Mouse (Mus musculus) neural tube, embryonic 12.5 days (tissue): Measurements from ENCODE around the gene Llgl2. TPM values are rescaled to one million over a fixed set of nuclear protein-coding genes. Genes with fewer than 3 reads are reported as not detected.

Experiments used
- ATAC-seq: fragments of 200-750 bp; cut with Nextera tagmentation; 2 replicates; pipeline ENCODE4 v1.8.0; 2017; ENCODE audit warnings: low read depth, mild to moderate bottlenecking, moderate TSS enrichment, moderate library complexity; ENCODE audit not compliant: low FRiP score
- H3K27ac ChIP-seq: fragments of 300-500 bp; sonication (generic); 2 replicates; pipeline ENCODE4 v1.5.1; 2016
- H3K27me3 ChIP-seq: fragments of 300-500 bp; sonication (generic); replicated peaks from 2 replicates; pipeline ENCODE4 v1.6.1; 2016; ENCODE audit warnings: mild to moderate bottlenecking
- H3K36me3 ChIP-seq: fragments of 300-500 bp; sonication (generic); 2 replicates; pipeline ENCODE4 v1.6.1; 2016; ENCODE audit warnings: mild to moderate bottlenecking
- H3K4me1 ChIP-seq: fragments of 300-500 bp; sonication (generic); 2 replicates; pipeline ENCODE4 v1.6.1; 2016
- H3K4me2 ChIP-seq: fragments of 300-500 bp; sonication (generic); replicated peaks from 2 replicates; pipeline ENCODE4 v1.6.1; 2016; ENCODE audit warnings: mild to moderate bottlenecking
- H3K4me3 ChIP-seq: fragments of 300-500 bp; sonication (generic); 2 replicates; pipeline ENCODE4 v1.5.1; 2016
- H3K9ac ChIP-seq: fragments of 300-500 bp; sonication (generic); 2 replicates; pipeline ENCODE4 v1.6.1; 2016; ENCODE audit warnings: mild to moderate bottlenecking
- H3K9me3 ChIP-seq: fragments of 300-500 bp; sonication (generic); 2 replicates; pipeline ENCODE4 v1.6.1; 2016; ENCODE audit warnings: mild to moderate bottlenecking
- WGBS: fragments of 180-500 bp; shearing (Covaris S2); methylation state at CpG from one replicate; pipeline ENCODE4 v1.1.7; 2016; 5-methylcytosine and 5-hydroxymethylcytosine counted together
- polyA plus RNA-seq: library from polyadenylated mRNA; unstranded; fragments of >200 nt; fragmentation: Nextera tagmentation; extraction: Ambion mirVana; gene quantifications from 2 replicates; pipeline ENCODE4 v1.2.1, GENCODE M21; 2016

Llgl2 gene
- polyA plus RNA-seq, 1 experiment from 2014 or later, result 5.7 TPM

- ATAC-seq, result no peak
- H3K9ac ChIP-seq, result no peak overlapping the region
- peaks cover 2% of the 10 kb centered on the region for H3K36me3 ChIP-seq
- peaks cover 51% of the 10 kb centered on the region for H3K27me3 ChIP-seq
- peaks cover 31% of the 10 kb centered on the region for H3K4me1 ChIP-seq
- H3K9me3 ChIP-seq, result no peaks in the 10 kb centered on the region
- H3K4me3 ChIP-seq, result no peak overlapping the region
- H3K4me2 ChIP-seq, result no peak overlapping the region
- WGBS, result 86% methylated on average over 6 of the region's 6 CpGs
- H3K27ac ChIP-seq, result no peak overlapping the region
Measured at GRCm38 (mm10) chr11:115827624-115828023, 3.8 kb downstream of the Llgl2 start.

DNA sequence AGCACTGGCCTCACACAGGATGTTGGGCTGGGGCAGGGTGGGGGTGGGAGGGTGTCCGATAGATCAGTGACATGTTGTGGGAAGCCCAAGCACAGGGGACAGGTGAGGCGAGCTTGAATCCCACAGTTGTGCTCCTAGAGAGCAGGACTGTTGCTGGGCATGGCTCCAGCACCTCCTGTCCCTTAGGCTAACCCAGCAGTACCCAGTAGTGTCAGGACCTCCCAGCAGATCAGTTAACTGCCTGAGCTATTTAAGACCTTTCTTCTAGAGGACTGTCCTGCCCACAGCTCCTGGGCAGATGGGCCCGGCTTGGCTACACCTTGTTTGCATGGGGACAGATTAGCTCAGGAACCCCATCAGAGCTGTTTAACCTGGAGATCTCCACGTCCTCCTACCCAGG, 5.2 kb downstream of the Llgl2 start:
- ATAC-seq, result no peak
- H3K9me3 ChIP-seq, result no peaks in the 10 kb centered on the region
- H3K9ac ChIP-seq, result no peak overlapping the region
- 53% methylated on average over 4 of the region's 4 CpGs for WGBS
- H3K27ac ChIP-seq, result no peak overlapping the region
- peaks cover 44% of the 10 kb centered on the region for H3K27me3 ChIP-seq
- H3K4me1 ChIP-seq, result peaks cover 37% of the 10 kb centered on the region
- H3K4me3 ChIP-seq, result no peak overlapping the region
- H3K4me2 ChIP-seq, result no peak overlapping the region
- no peaks in the 10 kb centered on the region for H3K36me3 ChIP-seq

DNA sequence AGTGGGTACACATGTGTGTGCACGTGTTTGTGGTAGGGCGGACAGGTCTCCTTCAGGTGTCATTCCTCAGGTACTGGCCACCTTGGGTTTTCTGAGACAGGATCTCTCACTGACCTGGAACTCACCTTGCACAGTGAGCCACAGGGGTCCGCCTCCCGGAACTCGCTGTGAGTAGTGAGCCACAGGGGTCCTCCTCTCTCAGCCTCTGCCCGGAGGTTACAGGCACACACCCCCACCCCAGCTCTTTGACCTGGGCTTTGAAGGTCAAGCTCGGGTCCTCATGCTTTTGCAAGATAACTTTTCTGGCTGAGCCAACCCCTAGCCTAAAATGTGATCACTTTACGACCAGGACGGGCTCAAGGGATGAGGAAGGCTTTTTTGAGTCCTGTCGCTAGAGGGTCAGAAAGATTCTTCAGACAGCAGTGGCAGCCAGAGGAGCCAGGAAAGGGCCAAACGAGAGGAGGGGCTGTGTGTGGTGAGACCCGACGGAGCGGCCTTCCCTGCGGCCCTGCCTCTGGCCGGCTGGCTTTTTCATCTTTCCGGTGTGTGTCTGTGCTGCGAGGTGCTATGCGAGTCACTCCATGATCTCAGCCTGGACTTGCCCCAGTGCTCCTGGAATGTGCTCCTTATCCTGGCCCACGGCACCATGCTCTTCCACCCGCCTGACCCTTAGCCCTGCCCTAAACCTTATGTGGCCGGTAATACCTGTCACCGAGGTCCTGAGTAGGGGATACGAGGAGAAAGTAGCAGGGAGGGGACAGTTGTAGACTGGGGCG, 6.9 kb downstream of the Llgl2 start:
- no peak overlapping the region for H3K4me2 ChIP-seq
- H3K27me3 ChIP-seq, result peaks cover 27% of the 10 kb centered on the region
- H3K4me3 ChIP-seq, result no peak overlapping the region
- H3K27ac ChIP-seq, result no peak overlapping the region
- no peak overlapping the region for H3K9ac ChIP-seq
- ATAC-seq, result no peak
- no peaks in the 10 kb centered on the region for H3K9me3 ChIP-seq
- peaks cover 34% of the 10 kb centered on the region for H3K4me1 ChIP-seq
- WGBS, result 16% methylated on average over 25 of the region's 25 CpGs
- no peaks in the 10 kb centered on the region for H3K36me3 ChIP-seq

DNA sequence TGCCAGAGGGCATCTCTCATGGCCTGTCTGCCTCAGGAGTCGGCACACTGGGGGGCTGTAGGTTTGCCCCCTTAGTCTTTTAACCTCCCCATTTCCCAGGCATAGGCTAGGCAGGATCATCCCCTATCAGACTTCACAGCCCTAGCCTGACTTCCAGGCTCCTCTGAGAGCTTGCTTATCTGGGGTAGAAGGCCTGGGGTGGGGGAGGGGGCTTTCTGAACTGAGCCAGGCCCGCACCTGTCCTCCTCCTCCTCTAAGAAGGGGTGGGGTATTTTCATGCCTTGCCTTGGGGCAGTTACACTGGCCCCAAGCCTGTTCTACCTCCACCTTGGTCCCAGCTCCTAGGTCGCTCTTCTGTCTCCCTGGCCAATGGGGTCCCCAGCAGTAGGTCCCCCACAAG, 7.7 kb downstream of the Llgl2 start:
- Histone ChIP-seq H3K4me3 (no peak overlapping the region), H3K9ac (no peak overlapping the region), H3K4me2 (no peak overlapping the region), H3K4me1 (peaks cover 34% of the 10 kb centered on the region), H3K9me3 (no peaks in the 10 kb centered on the region), H3K27me3 (peaks cover 22% of the 10 kb centered on the region), H3K27ac (no peak overlapping the region), H3K36me3 (no peaks in the 10 kb centered on the region)
- no peak for ATAC-seq
- 41% methylated on average over 3 of the region's 3 CpGs for WGBS

- WGBS, result 49% methylated on average over 6 of the region's 6 CpGs
- H3K27ac ChIP-seq, result no peak overlapping the region
- peaks cover 34% of the 10 kb centered on the region for H3K4me1 ChIP-seq
- no peak overlapping the region for H3K4me3 ChIP-seq
- H3K36me3 ChIP-seq, result no peaks in the 10 kb centered on the region
- H3K4me2 ChIP-seq, result peak overlapping the region; percentile 32; the same call in 1 of the 2 replicates
- no peak overlapping the region for H3K9ac ChIP-seq
- ATAC-seq, result no peak
- no peaks in the 10 kb centered on the region for H3K9me3 ChIP-seq
- peaks cover 22% of the 10 kb centered on the region for H3K27me3 ChIP-seq
Measured at GRCm38 (mm10) chr11:115832064-115832463, 8.2 kb downstream of the Llgl2 start.

GRCm38 (mm10) chr11:115832523-115832922, 8.7 kb downstream of the Llgl2 start:
- Histone ChIP-seq H3K36me3 (no peaks in the 10 kb centered on the region), H3K27ac (no peak overlapping the region), H3K27me3 (peaks cover 22% of the 10 kb centered on the region), H3K4me2 (peak overlapping the region; percentile 32), H3K9me3 (no peaks in the 10 kb centered on the region), H3K9ac (no peak overlapping the region), H3K4me1 (peaks cover 34% of the 10 kb centered on the region), H3K4me3 (no peak overlapping the region)
- 3% methylated on average over 8 of the region's 8 CpGs for WGBS
- no peak for ATAC-seq

GRCm38 (mm10) chr11:115833021-115833513, 9.2 kb downstream of the Llgl2 start:
- Histone ChIP-seq H3K9ac (no peak overlapping the region), H3K27me3 (peaks cover 22% of the 10 kb centered on the region), H3K36me3 (no peaks in the 10 kb centered on the region), H3K9me3 (no peaks in the 10 kb centered on the region), H3K4me3 (no peak overlapping the region), H3K4me2 (peak overlapping the region; percentile 32), H3K27ac (no peak overlapping the region), H3K4me1 (peaks cover 34% of the 10 kb centered on the region)
- no peak for ATAC-seq
- 11% methylated on average over 8 of the region's 8 CpGs for WGBS

GRCm38 (mm10) chr11:115834033-115834432, 10.2 kb downstream of the Llgl2 start:
- H3K36me3 ChIP-seq, result no peaks in the 10 kb centered on the region
- no peaks in the 10 kb centered on the region for H3K9me3 ChIP-seq
- H3K27ac ChIP-seq, result no peak overlapping the region
- no peak overlapping the region for H3K4me3 ChIP-seq
- no peak overlapping the region for H3K9ac ChIP-seq
- WGBS, result 37% methylated on average over 6 of the region's 6 CpGs
- peaks cover 22% of the 10 kb centered on the region for H3K27me3 ChIP-seq
- peaks cover 34% of the 10 kb centered on the region for H3K4me1 ChIP-seq
- no peak for ATAC-seq
- no peak overlapping the region for H3K4me2 ChIP-seq

DNA sequence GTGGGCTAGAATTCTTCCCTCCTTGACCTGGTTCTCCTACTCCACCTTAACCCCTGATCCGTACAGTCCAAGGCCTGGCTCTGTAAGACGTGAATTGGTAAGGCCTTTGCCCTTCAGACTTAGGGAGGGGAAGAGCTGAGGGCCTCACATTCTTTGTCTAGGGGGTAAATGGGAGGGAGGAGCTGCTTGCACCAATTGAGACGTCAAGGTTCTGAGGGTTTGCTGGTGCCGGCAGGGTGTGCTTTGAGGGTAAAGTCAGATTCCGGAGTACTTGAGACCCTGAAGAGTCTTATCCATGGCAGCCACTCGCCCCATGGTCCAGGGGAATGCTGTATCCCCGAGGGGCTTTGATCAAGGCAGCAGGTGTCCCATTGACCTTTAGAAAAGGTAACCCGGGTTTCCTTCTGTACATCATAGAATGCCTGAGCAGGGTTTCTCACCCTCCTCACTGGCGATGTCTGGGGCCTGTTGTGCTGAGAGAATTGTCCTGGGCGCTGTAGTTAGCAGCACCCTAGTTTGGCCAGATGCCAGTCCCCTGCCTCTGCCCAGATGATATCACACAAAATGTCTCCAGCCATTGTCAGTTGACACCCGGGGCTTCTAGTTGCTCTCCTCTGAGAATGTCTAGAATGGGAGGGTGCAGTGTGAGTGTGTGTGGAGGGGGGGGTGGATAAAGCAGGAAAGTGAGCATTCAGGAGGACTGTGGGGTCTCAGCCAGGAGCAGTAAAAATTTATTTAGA, 13.0 kb downstream of the Llgl2 start:
- Histone ChIP-seq H3K4me3 (no peak overlapping the region), H3K4me2 (no peak overlapping the region), H3K36me3 (no peaks in the 10 kb centered on the region), H3K27me3 (peaks cover 5% of the 10 kb centered on the region), H3K9ac (no peak overlapping the region), H3K4me1 (peaks cover 26% of the 10 kb centered on the region), H3K9me3 (no peaks in the 10 kb centered on the region), H3K27ac (no peak overlapping the region)
- no peak for ATAC-seq
- 38% methylated on average over 11 of the region's 11 CpGs for WGBS

DNA sequence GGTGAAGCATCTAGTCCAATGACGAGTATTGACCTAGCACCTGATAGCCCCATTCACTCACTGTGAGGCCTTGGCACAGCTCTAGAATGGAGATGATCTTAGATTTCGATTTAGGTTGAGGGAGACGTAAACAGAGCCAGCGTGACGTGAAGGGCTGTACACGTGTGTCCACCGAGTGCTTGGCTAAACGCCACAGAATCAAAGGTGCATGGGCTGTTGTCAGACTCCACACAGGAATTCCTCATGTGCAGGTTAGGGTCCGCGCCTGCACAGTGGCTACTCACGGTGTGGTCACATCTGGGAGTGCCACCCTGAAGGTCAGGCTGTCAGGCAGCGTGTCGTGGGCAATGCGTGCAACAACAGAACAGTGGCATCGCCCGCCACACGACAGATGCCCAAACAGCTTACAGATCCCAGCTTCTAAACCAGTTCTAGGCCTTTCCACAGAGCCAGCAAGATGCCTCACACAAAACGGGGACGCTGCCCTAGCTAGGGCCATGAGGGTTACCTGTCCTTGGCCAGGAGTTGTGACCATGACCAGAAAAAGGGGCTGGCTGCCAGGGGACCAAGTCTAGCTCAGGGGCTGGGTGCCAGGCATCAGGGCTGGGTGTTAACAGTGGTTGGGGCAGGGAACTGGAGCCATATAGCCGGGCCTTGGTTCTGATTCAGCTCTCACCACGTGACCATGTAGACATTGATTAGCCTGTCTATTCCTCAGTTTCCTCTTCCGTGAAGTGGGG, 13.9 kb downstream of the Llgl2 start:
- Histone ChIP-seq H3K27me3 (no peaks in the 10 kb centered on the region; the same call in 1 of the 2 replicates), H3K4me3 (no peak overlapping the region), H3K9ac (no peak overlapping the region), H3K36me3 (no peaks in the 10 kb centered on the region), H3K9me3 (no peaks in the 10 kb centered on the region), H3K27ac (no peak overlapping the region), H3K4me1 (peaks cover 24% of the 10 kb centered on the region), H3K4me2 (no peak overlapping the region)
- ATAC-seq, result no peak
- 93% methylated on average over 22 of the region's 22 CpGs for WGBS

DNA sequence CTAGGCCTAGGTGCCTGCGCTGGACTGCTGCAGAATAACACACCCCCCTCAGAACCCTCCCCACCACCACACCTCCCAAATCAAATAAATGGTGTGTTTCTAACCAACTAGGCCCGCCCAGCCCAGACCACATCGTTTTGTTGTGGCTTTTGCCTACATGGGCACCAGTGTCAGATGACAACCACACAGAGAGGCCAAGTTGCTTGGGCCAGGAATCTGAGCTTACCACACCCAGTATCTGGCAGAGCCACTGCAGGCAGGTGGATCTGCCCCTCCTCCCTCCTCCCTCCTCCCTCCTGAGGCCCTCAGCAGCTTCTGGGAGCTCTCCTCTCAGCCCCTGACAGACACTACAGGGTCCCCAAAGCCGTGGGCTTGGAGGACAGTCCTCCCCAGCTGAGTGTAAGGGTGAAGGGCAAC, 15.1 kb downstream of the Llgl2 start:
- WGBS, result 49% methylated on average over 4 of the region's 4 CpGs
- ATAC-seq, result no peak
- H3K9ac ChIP-seq, result no peak overlapping the region

DNA sequence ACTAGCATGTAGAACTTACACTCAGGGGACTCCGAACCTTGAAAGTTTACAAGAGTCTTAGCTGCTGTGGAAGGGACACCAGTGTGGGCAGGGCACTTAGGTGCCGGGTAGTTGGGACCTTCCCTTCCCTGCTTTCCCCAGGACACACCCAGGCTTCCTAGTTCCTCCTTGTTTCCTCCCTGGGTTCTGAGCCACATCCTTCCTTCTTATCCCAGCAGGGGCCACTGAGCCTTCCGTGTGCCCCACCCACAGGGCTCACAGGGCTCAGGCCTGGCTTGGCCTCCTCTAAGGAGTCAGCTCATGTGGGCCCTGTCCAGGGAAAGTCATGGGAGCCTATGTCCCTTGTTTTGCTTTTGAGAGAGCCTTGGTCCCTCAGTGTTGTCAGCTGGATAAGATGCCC, 15.9 kb downstream of the Llgl2 start:
- H3K27me3 ChIP-seq, result no peaks in the 10 kb centered on the region; the same call in 1 of the 2 replicates
- no peaks in the 10 kb centered on the region for H3K9me3 ChIP-seq
- no peak overlapping the region for H3K4me2 ChIP-seq
- no peaks in the 10 kb centered on the region for H3K36me3 ChIP-seq
- no peak overlapping the region for H3K9ac ChIP-seq
- 65% methylated on average over 3 of the region's 3 CpGs for WGBS
- no peak overlapping the region for H3K4me3 ChIP-seq
- peaks cover 12% of the 10 kb centered on the region; the same call in 1 of the 2 replicates for H3K4me1 ChIP-seq
- no peak for ATAC-seq
- H3K27ac ChIP-seq, result no peak overlapping the region

More for the DNA sequence above, 15.1 kb downstream of the Llgl2 start:
- Histone ChIP-seq H3K9me3 (no peaks in the 10 kb centered on the region), H3K4me2 (no peak overlapping the region), H3K27ac (no peak overlapping the region), H3K27me3 (no peaks in the 10 kb centered on the region; the same call in 1 of the 2 replicates), H3K36me3 (no peaks in the 10 kb centered on the region), H3K4me1 (peaks cover 13% of the 10 kb centered on the region; the same call in 1 of the 2 replicates), H3K4me3 (no peak overlapping the region)
